Mouse (Mus musculus) heart, postnatal 4 days (tissue): ENCODE results near the gene Lrrc4c. TPM values are rescaled to one million over a fixed set of nuclear protein-coding genes. Genes with fewer than 3 reads are reported as not detected.

Source experiments
- DNase-seq: peaks from one replicate; pipeline ENCODE4 v3.0.0; 2021
- total RNA-seq, 2 experiments: library from RNA; stranded (reverse); gene quantifications; 2 replicates each; pipeline ENCODE4 v1.2.3; 2021

The Lrrc4c gene
- total RNA-seq, 2 experiments from 2014 or later = 0.67 to 0.70 TPM

GRCm38 (mm10) chr2:97294216-97294615 lies 976.2 kb downstream of the Lrrc4c start:
- no peak for DNase-seq

- peak; percentile 60 for DNase-seq
These were observed 981.7 kb downstream of the Lrrc4c start for GRCm38 (mm10) chr2:97299704-97300103.

- no peak for DNase-seq
These were observed 1000.0 kb downstream of the Lrrc4c start for GRCm38 (mm10) chr2:97318008-97318407.

- DNase-seq = no peak
These were observed 1000.6 kb downstream of the Lrrc4c start for GRCm38 (mm10) chr2:97318536-97318935.

GRCm38 (mm10) chr2:97332084-97332682 lies 1014.2 kb downstream of the Lrrc4c start:
- no peak for DNase-seq

- DNase-seq = no peak
These were observed 1021.7 kb downstream of the Lrrc4c start for GRCm38 (mm10) chr2:97339627-97340026.

GRCm38 (mm10) chr2:97361235-97361634 lies 1043.3 kb downstream of the Lrrc4c start:
- no peak for DNase-seq

GRCm38 (mm10) chr2:97369978-97370377 lies 1052.0 kb downstream of the Lrrc4c start:
- DNase-seq = no peak

GRCm38 (mm10) chr2:97391437-97391836 lies 1073.5 kb downstream of the Lrrc4c start:
- DNase-seq = no peak

GRCm38 (mm10) chr2:97391876-97392275 lies 1073.9 kb downstream of the Lrrc4c start:
- no peak for DNase-seq

- DNase-seq = no peak
These were observed 1095.1 kb downstream of the Lrrc4c start for GRCm38 (mm10) chr2:97413066-97413465.

GRCm38 (mm10) chr2:97414416-97415362 lies 1096.7 kb downstream of the Lrrc4c start:
- DNase-seq = no peak

- DNase-seq = no peak
These were observed 1116.2 kb downstream of the Lrrc4c start for GRCm38 (mm10) chr2:97434140-97434539.

GRCm38 (mm10) chr2:97435616-97436015 lies 1117.6 kb downstream of the Lrrc4c start:
- DNase-seq = no peak

- no peak for DNase-seq
These were observed 1119.8 kb downstream of the Lrrc4c start for GRCm38 (mm10) chr2:97437767-97438166.

GRCm38 (mm10) chr2:97463573-97463972 lies 1145.6 kb downstream of the Lrrc4c start:
- no peak for DNase-seq

- peak; percentile 85 for DNase-seq
These were observed 1148.3 kb downstream of the Lrrc4c start for GRCm38 (mm10) chr2:97466243-97466793.

GRCm38 (mm10) chr2:97467031-97467549 lies 1149.1 kb downstream of the Lrrc4c start:
- no peak for DNase-seq

GRCm38 (mm10) chr2:97467664-97468063 lies 1149.7 kb downstream of the Lrrc4c start:
- DNase-seq = no peak

- no peak for DNase-seq
These were observed 1150.4 kb downstream of the Lrrc4c start for GRCm38 (mm10) chr2:97468372-97468771.

- no peak for DNase-seq
These were observed 1151.4 kb downstream of the Lrrc4c start for GRCm38 (mm10) chr2:97469396-97469795.

- DNase-seq = no peak
These were observed 1160.4 kb downstream of the Lrrc4c start for GRCm38 (mm10) chr2:97478175-97478924.
